Mouse (Mus musculus): ENCODE measurements around the gene Ap3b1. TPM values are rescaled to one million over a fixed set of nuclear protein-coding genes. Genes with fewer than 3 reads are reported as not detected.

The Ap3b1 gene
- total RNA-seq, 2 experiments from 2014 or later = 49.1 to 53.9 TPM

- no peak for DNase-seq (ENCODE audit: low spot score in 2 of 2)
Measured at GRCm38 (mm10) chr13:94529138-94529537, 170.4 kb downstream of the Ap3b1 start.

- DNase-seq (ENCODE audit: low spot score in 2 of 2) = no peak
Measured at GRCm38 (mm10) chr13:94533516-94533915, 174.8 kb downstream of the Ap3b1 start.

- DNase-seq (ENCODE audit: low spot score in 2 of 2) = no peak
Measured at GRCm38 (mm10) chr13:94537336-94537735, 178.6 kb downstream of the Ap3b1 start.

GRCm38 (mm10) chr13:94539851-94540646 is 181.3 kb downstream of the Ap3b1 start:
- no peak for DNase-seq (ENCODE audit: low spot score in 2 of 2)

GRCm38 (mm10) chr13:94542061-94542460 is 183.3 kb downstream of the Ap3b1 start:
- DNase-seq (ENCODE audit: low spot score in 2 of 2) = no peak

GRCm38 (mm10) chr13:94544211-94544610 is 185.5 kb downstream of the Ap3b1 start:
- DNase-seq (ENCODE audit: low spot score in 2 of 2) = no peak

GRCm38 (mm10) chr13:94545739-94546138 is 187.0 kb downstream of the Ap3b1 start:
- no peak for DNase-seq (ENCODE audit: low spot score in 2 of 2)

GRCm38 (mm10) chr13:94546246-94546645 is 187.5 kb downstream of the Ap3b1 start:
- DNase-seq (ENCODE audit: low spot score in 2 of 2) = no peak

- no peak for DNase-seq (ENCODE audit: low spot score in 2 of 2)
Measured at GRCm38 (mm10) chr13:94549580-94549979, 190.8 kb downstream of the Ap3b1 start.

- DNase-seq (ENCODE audit: low spot score in 2 of 2) = no peak
Measured at GRCm38 (mm10) chr13:94550037-94550436, 191.3 kb downstream of the Ap3b1 start.

GRCm38 (mm10) chr13:94560011-94560410 is 201.3 kb downstream of the Ap3b1 start:
- peak; percentile 74 to 88 for DNase-seq (ENCODE audit: low spot score in 2 of 2)

GRCm38 (mm10) chr13:94560878-94561277 is 202.1 kb downstream of the Ap3b1 start:
- DNase-seq (ENCODE audit: low spot score in 2 of 2) = no peak

- no peak for DNase-seq (ENCODE audit: low spot score in 2 of 2)
Measured at GRCm38 (mm10) chr13:94562652-94563339, 204.0 kb downstream of the Ap3b1 start.

- no peak for DNase-seq (ENCODE audit: low spot score in 2 of 2)
Measured at GRCm38 (mm10) chr13:94563836-94564235, 205.1 kb downstream of the Ap3b1 start.

- no peak for DNase-seq (ENCODE audit: low spot score in 2 of 2)
Measured at GRCm38 (mm10) chr13:94564351-94564994, 205.7 kb downstream of the Ap3b1 start.

- DNase-seq (ENCODE audit: low spot score in 2 of 2) = no peak
Measured at GRCm38 (mm10) chr13:94565176-94565575, 206.4 kb downstream of the Ap3b1 start.

GRCm38 (mm10) chr13:94565616-94566015 is 206.9 kb downstream of the Ap3b1 start:
- DNase-seq (ENCODE audit: low spot score in 2 of 2) = no peak

- DNase-seq (ENCODE audit: low spot score in 2 of 2) = no peak
Measured at GRCm38 (mm10) chr13:94567739-94568138, 209.0 kb downstream of the Ap3b1 start.

- DNase-seq (ENCODE audit: low spot score in 2 of 2) = no peak
Measured at GRCm38 (mm10) chr13:94571001-94571400, 212.2 kb downstream of the Ap3b1 start.

- no peak for DNase-seq (ENCODE audit: low spot score in 2 of 2)
Measured at GRCm38 (mm10) chr13:94573356-94573755, 214.6 kb downstream of the Ap3b1 start.

- no peak for DNase-seq (ENCODE audit: low spot score in 2 of 2)
Measured at GRCm38 (mm10) chr13:94573833-94574232, 215.1 kb downstream of the Ap3b1 start.
